Mouse (Mus musculus) heart, adult 2 months (tissue): ENCODE data around the gene Ap2m1. TPM values are rescaled to one million over a fixed set of nuclear protein-coding genes. Genes with fewer than 3 reads are reported as not detected.

Source experiments
- DNase-seq, 2 experiments: peaks; one replicate each; pipeline ENCODE4 v3.0.0; 2021
- H3K27ac ChIP-seq: fragments of 200-600 bp; 2 replicates; pipeline ENCODE4 v1.8.1; 2022
- H3K27me3 ChIP-seq: fragments of 200-500 bp; 2 replicates; pipeline ENCODE4 v1.6.1; 2012; ENCODE audit warnings: mild to moderate bottlenecking, low read length, inconsistent platforms, mixed read lengths; ENCODE audit not compliant: control insufficient read depth, insufficient read depth
- H3K36me3 ChIP-seq: fragments of 200-500 bp; 2 replicates; pipeline ENCODE4 v1.6.1; 2012; ENCODE audit warnings: low read length, inconsistent platforms; ENCODE audit not compliant: control insufficient read depth, insufficient read depth
- H3K4me1 ChIP-seq: fragments of 200-500 bp; 2 replicates; pipeline ENCODE4 v1.6.1; 2011; ENCODE audit warnings: low read length; ENCODE audit not compliant: control insufficient read depth, insufficient read depth
- H3K4me3 ChIP-seq: fragments of 200-600 bp; 2 replicates; pipeline ENCODE4 v1.8.1; 2022
- H3K79me2 ChIP-seq: fragments of 200-500 bp; replicated peaks from 2 replicates; pipeline ENCODE4 v1.6.1; 2012; ENCODE audit warnings: mild to moderate bottlenecking, inconsistent platforms, low read length, moderate library complexity, mixed read lengths; ENCODE audit not compliant: control insufficient read depth, insufficient read depth
- H3K9ac ChIP-seq: fragments of 200-500 bp; 2 replicates; pipeline ENCODE4 v1.6.1; 2012; ENCODE audit warnings: low read depth, mild to moderate bottlenecking, control low read depth, inconsistent platforms, low read length, mixed read lengths
- CTCF ChIP-seq: fragments of 200-600 bp; IDR thresholded peaks from 2 replicates; pipeline ENCODE4 v1.8.1; 2022; ENCODE audit warnings: antibody characterized with exemption, mild to moderate bottlenecking, moderate library complexity
- EP300 ChIP-seq: fragments of 200-500 bp; IDR thresholded peaks from 2 replicates; pipeline ENCODE4 v1.6.1; 2011; ENCODE audit warnings: low read depth, low read length, control low read depth; ENCODE audit not compliant: insufficient read depth
- POLR2A ChIP-seq: fragments of 200-500 bp; IDR thresholded peaks from 2 replicates; pipeline ENCODE4 v1.6.1; 2011; ENCODE audit warnings: mild to moderate bottlenecking, low read depth, low read length, control low read depth; ENCODE audit not compliant: insufficient read depth
- WGBS: fragments of 180-500 bp; shearing (Covaris S2); methylation state at CpG from one replicate; pipeline ENCODE4 v1.1.7; 2018; 5-methylcytosine and 5-hydroxymethylcytosine counted together
- intact Hi-C: fragments of 180-260 bp; cut with DNase I; formaldehyde crosslinking; loops from one replicate; pipeline ENCODE4 v1.15.1; 2025
- polyA plus RNA-seq: library from polyadenylated mRNA; depleted of rRNA; stranded (reverse); fragments of >200 nt; gene quantifications from 2 replicates; pipeline ENCODE4 v1.2.3, GENCODE M21; 2012
- total RNA-seq, 2 experiments: library from RNA; stranded (reverse); gene quantifications; 2 replicates each; pipeline ENCODE4 v1.2.3; 2021

Ap2m1 gene
- total and polyA plus RNA-seq, 3 experiments, result 195 to 307 (median 211) TPM

DNA sequence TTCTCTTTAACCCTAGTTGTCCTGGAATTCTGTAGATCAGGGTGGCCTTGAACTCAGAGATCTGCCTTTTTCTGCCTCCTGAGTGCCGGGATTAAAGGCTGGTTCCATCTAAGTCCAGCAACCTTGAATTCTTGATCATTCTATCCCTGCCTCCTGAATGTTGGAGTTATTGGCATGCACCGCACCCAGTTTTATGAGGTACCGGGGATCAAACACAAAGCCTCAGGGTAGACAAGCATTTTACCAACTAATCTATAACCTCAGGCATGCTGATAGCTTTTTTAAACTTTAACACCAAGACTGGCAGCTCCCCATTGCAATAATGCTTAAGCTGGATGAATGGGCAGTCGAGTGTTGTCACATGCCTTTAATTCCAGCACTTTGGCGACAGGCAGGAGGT, 12.1 kb downstream of the Ap2m1 start:
- Histone ChIP-seq H3K27me3 (no peaks in the 10 kb centered on the region), H3K79me2 (peaks cover 1% of the 10 kb centered on the region; the same call in 1 of the 2 replicates), H3K27ac (no peak overlapping the region), H3K36me3 (peaks cover 3% of the 10 kb centered on the region), H3K4me1 (peaks cover 6% of the 10 kb centered on the region), H3K4me3 (no peak overlapping the region; the same call in 1 of the 2 replicates), H3K9ac (no peak overlapping the region)
- TF ChIP-seq CTCF (no peak), POLR2A (no peak), EP300 (no peak)
- 53% methylated on average over 5 of the region's 5 CpGs for WGBS
- intact Hi-C loops, result loop anchor here (5.0 kb wide), 1 partner anchor 170 kb away; the partner anchor contains the start of genes Clcn2 and Polr2h
- no peak for DNase-seq

- WGBS, result under 1% methylated on average over 56 of the region's 56 CpGs
These were observed 13.0 kb downstream of the Ap2m1 start, which contains the start of gene Abcf3 for GRCm38 (mm10) chr16:20548096-20548948. Gene Abcf3 (plus strand): TSS chr16:20548577.

GRCm38 (mm10) chr16:20549161-20549560, 13.9 kb downstream of the Ap2m1 start:
- Histone ChIP-seq H3K9ac (peak overlapping the region; percentile 69), H3K36me3 (peaks cover 3% of the 10 kb centered on the region; the same call in 1 of the 2 replicates), H3K27ac (peak overlapping the region; percentile 89; the same call in 1 of the 2 replicates), H3K27me3 (no peaks in the 10 kb centered on the region), H3K4me1 (peaks cover 6% of the 10 kb centered on the region), H3K4me3 (peak overlapping the region; percentile 97), H3K79me2 (peaks cover 1% of the 10 kb centered on the region; the same call in 1 of the 2 replicates)
- no peak for TF ChIP-seq POLR2A
- no peak for TF ChIP-seq CTCF
- TF ChIP-seq EP300, result no peak
- intact Hi-C loops, result loop anchor here (2.0 to 5.0 kb wide), 4 partner anchors 50 to 168 kb away; partner anchors contain the start of genes Alg3, Clcn2, Eef1akmt4 and Eif2b5
- 41% methylated on average over 9 of the region's 9 CpGs for WGBS
- DNase-seq, result no peak

More at GRCm38 (mm10) chr16:20548096-20548948, 13.0 kb downstream of the Ap2m1 start, which contains the start of gene Abcf3:
- H3K79me2 ChIP-seq, result peaks cover 1% of the 10 kb centered on the region; the same call in 1 of the 2 replicates
- DNase-seq, result peak; percentile 96 to 99
- TF ChIP-seq CTCF (no peak), EP300 (no peak), POLR2A (peak; percentile 98)
- intact Hi-C loops, result loop anchor here (1.0 to 5.0 kb wide), 6 partner anchors 13 to 169 kb away; partner anchors contain the start of genes Alg3, Ap2m1, Clcn2 and Dvl3
- peaks cover 3% of the 10 kb centered on the region; the same call in 1 of the 2 replicates for H3K36me3 ChIP-seq
- H3K27ac ChIP-seq, result peak within 1 kb of the TSS; percentile 89
- H3K27me3 ChIP-seq, result no peaks in the 10 kb centered on the region
- peak within 1 kb of the TSS; percentile 77 for H3K9ac ChIP-seq
- peaks cover 6% of the 10 kb centered on the region for H3K4me1 ChIP-seq
- peak within 1 kb of the TSS; percentile 97 for H3K4me3 ChIP-seq

- 96% methylated on average over 5 of the region's 5 CpGs for WGBS
- DNase-seq, result no peak
- intact Hi-C loops, result no loop called here
- H3K4me1 ChIP-seq, result peaks cover 6% of the 10 kb centered on the region
- peaks cover 3% of the 10 kb centered on the region for H3K36me3 ChIP-seq
- H3K9ac ChIP-seq, result no peak overlapping the region
- H3K79me2 ChIP-seq, result peaks cover 1% of the 10 kb centered on the region; the same call in 1 of the 2 replicates
- H3K27me3 ChIP-seq, result no peaks in the 10 kb centered on the region
- TF ChIP-seq CTCF (no peak), EP300 (no peak), POLR2A (no peak)
- no peak overlapping the region for H3K27ac ChIP-seq
- no peak overlapping the region for H3K4me3 ChIP-seq
These were observed 16.4 kb downstream of the Ap2m1 start for GRCm38 (mm10) chr16:20551691-20552090.

DNA sequence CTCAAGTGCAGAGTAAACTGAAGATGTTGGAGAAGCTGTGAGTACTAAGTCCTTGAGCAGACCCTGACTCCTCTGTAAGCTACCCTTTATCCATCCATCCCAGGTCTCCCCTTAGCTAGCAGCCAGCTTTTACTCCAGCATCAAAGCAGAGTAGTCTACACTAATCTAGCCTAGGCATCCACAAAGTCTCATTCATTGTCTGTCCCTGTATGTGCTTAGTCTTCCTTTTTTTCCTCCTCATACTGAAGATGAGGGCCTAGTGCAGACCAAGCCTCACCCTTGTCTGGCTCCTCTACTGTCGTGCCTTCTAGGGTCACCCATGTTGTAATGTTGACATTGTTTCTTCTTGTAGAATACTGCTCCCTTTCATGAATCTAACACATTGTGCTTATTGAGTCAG, 17.3 kb downstream of the Ap2m1 start:
- H3K9ac ChIP-seq, result no peak overlapping the region
- H3K4me3 ChIP-seq, result no peak overlapping the region
- TF ChIP-seq POLR2A (no peak), CTCF (no peak), EP300 (no peak)
- H3K27ac ChIP-seq, result no peak overlapping the region
- H3K27me3 ChIP-seq, result no peaks in the 10 kb centered on the region
- WGBS, result 82% methylated on average over 1 of the region's 1 CpGs
- H3K36me3 ChIP-seq, result peaks cover 3% of the 10 kb centered on the region
- peaks cover 6% of the 10 kb centered on the region for H3K4me1 ChIP-seq
- no peak for DNase-seq
- intact Hi-C loops, result no loop called here
- peaks cover 1% of the 10 kb centered on the region; the same call in 1 of the 2 replicates for H3K79me2 ChIP-seq
